Mouse (Mus musculus) CD8-positive naive resting alpha-beta T cell, adult 57 days (primary cell): ENCODE data around the gene Tln2. TPM values are rescaled to one million over a fixed set of nuclear protein-coding genes. Genes with fewer than 3 reads are reported as not detected.

Experiments used
- total RNA-seq: library from RNA; stranded (reverse); gene quantifications from one replicate; pipeline ENCODE4 v1.2.4, GENCODE M21; 2023

Tln2 gene
- total RNA-seq = 0.55 TPM

GRCm38 (mm10) chr9:67559603-67560002 is at the start of gene Tln2:
Gene Tln2 (minus strand): TSS chr9:67559703.

Other genes starting within 250 kb of the Tln2 start
- not detected for gene C2cd4b, start 199.7 kb upstream of the Tln2 start, total RNA-seq